Mouse (Mus musculus): ENCODE results near the gene Ppfia3.

The Ppfia3 gene

DNA sequence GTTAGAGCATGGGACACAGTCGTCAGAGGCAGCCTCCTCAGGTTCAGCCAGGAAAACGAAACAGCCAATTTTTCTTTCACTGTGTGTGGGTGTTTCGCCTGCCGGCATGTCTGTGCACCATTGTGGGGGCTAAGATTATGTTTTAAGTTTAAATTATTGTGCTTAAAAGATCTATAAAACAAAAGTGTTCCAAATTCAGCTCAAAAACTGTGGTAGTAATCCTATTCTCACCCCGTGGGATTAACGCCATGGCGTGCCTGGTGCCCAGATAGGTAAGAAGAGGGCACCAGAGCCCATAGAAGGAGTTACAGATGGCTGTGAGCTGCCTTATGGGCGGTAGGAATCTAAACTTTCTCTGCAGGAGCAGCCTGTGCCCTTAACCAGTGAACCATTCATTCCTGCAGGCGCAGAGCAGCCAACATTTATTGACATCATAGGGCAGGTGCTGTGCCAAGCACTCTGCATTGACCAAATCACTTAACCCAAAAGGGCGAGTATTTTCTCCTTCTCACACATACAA lies 51.6 kb downstream of the Ppfia3 start:
- DNase-seq (ENCODE audit: low read depth in 1 of 2, low spot score in 2 of 2): no peak

DNA sequence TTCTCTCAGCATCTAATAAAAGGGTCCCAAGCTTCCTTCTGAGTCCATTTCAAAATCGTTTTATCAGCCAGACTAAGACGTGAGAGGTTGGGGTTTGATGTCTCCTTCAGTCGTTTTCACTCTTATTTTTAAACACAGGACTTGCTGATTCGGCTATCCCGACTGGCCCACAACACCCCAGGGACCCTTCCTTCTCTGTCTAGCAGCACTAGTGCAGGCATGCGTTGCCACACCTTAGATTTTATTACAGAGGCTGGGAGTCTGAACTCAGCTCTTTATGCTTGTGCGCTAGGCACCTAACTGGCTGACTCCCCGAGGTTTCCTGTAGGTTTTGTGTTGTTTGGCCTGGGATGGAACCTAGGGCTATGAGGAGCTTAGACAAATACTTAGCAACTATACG lies 53.3 kb downstream of the Ppfia3 start:
- DNase-seq (ENCODE audit: low read depth in 1 of 2, low spot score in 2 of 2): no peak

DNA sequence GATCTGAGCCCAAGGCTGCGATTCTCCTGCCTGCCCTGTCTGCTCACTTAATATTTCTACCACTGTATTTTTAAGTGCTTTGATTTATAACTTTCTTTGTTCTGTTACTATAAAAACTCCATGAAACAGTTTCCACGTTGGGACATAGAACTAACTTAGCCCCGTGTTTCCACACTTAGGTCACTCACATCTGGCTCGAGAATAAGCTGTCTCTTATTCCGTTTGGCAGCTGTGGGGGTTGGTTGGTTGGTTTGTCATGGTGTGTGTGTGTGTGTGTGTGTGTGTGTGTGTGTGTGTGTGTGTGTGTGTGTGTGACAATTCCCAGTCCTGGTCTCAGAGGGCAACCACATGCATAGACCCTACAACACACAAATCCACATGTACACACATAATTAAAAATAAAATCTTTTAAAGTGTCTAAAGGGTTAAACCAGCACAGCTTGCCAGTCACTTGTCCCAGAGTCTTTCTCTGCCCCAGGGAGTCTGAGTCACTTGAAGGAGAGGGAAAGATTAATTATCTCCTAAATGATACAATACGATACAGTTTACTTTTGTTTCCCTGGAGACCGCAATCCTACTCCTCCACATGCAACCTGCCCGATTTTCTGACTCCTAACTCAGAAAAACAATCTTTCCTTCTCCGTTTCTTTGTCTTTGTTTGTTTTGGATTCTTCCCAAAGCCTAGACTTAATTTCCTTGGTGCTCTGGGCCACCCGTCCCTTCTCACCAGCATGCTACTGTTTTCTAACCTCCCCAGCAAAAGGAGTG lies 53.9 kb downstream of the Ppfia3 start:
- DNase-seq (ENCODE audit: low read depth in 1 of 2, low spot score in 2 of 2): no peak

DNA sequence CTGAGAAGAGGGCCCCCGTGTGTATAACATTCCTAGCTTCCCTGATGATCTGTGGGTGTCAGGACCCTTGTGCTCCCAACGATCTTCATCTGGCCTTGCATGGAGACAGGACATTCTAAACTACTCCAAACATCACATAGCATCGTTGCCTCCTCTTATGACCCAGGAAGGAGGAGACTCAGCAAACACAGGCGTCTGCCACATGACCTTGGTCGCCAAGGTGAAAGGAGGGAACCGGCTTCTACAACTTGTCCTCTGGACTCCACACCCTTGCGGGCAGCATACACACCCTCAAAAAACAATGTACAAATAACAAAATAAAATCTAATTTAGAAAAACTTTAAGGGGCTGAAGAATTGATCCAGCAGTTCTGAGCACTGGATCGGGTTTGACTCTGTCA lies 54.8 kb downstream of the Ppfia3 start:
- no peak for DNase-seq (ENCODE audit: low read depth in 1 of 2, low spot score in 2 of 2)

DNA sequence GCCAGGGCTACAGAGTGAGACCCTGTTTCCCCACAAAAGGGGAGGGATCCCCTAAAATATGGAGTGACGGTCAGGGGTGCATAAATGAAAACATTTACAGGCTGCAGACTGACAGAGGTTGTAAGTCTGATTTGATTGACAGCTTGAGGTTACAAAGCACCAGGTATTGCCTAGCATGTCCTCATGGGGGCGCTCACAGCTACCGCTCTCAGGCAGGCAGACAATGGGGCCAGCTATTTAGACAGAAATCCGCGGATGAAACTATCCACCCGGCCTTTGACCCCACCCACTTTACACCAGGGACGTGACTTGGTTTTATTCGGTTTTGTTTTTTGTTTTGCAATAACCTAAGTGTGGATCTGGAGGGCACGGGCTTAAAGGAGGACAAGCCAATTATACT lies 57.4 kb downstream of the Ppfia3 start:
- DNase-seq (ENCODE audit: low read depth in 1 of 2, low spot score in 2 of 2): peak; percentile 30 to 42

DNA sequence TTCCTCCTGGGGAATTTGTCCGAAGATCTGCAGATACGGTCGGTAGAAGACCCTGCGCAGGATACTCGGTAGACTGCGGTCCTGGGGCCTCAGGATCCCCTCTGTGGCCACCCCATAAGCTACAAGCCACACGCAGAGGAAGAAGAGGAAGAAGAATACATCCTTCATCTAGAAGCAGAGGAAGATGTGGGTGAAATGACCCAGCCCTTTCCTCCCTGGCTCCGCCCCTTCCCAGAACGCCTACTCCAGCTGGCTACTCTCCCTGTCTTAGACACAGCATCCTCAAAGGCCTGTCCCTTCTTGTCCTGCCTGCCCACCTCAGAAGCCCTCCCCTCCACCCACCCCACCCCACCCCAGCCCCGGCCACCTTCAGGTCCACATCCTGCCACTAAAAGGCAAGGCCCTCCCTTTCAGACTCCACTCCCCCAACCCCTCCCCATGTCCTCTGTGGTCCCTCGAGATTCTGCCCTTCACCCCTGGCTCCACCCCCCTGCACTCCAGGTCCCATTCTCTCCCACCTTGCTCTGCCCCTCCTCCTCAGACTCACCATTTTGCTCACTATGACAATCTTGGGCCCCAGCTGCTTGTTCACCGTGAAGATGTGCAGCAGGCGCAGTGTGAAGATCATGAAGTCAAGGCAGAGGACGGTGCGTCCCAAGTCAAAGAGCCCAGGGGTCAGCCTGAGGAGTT lies 58.1 kb downstream of the Ppfia3 start:
- no peak for DNase-seq (ENCODE audit: low read depth in 1 of 2, low spot score in 2 of 2)

DNA sequence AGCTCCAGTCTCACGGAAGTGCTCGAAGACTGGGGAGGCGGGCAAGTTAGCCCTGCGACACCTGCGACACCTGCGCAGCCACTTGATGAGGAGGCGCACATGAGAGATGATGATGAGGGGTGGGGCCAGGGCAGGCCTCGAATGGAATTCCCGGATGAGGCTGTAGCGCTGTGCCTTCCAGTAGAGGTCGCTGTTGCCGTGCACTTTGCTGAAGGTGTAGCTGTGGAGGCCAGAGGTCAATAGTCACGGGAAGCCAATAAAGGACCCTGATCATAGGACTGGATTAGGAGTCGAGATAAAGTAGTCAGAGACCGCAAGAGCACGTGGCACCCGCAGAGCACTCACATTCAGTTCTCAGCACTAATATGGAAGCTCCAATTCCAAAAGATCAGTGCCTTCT lies 61.5 kb downstream of the Ppfia3 start:
- no peak for DNase-seq (ENCODE audit: low read depth in 1 of 2, low spot score in 2 of 2)

DNA sequence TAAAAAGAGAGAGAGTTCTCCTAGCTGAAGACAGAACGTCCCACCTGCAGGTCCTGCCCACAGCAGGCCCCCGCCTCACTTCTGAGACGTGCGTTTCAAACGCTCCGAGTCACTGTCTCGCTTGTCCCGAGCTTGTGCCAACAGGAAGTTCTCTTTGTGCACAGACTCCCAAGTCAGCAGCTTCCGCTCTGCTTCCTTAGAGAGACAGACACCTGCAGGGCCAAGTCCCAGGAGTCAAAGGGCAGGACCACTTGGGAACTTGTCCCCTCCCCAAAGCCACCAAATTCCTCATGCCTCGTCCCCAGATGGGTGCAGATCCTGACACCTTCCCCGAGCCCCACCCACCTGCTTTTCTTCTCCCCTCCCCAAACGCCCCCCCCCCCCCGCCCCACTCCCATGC lies 62.0 kb downstream of the Ppfia3 start:
- no peak for DNase-seq (ENCODE audit: low read depth in 1 of 2, low spot score in 2 of 2)

DNA sequence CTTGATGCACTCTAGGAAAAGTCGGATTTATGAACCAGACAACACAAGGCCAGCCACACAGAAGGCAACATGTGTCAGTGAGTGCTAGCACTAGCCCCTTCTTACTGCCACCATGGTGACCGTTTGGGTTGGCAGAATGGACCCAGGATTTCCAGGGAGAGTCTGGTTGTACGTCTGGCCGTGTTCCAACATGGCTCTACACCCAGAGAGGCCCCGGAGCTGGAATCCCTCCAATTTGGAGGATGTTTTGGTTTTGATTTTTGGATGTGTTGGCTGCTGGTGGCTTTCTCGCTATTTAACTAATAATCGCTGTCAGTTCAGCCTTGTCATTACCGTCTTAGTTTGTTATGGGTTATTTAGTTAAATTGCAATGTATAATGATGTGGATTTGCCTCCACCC lies 64.2 kb downstream of the Ppfia3 start:
- DNase-seq (ENCODE audit: low read depth in 1 of 2, low spot score in 2 of 2): no peak

DNA sequence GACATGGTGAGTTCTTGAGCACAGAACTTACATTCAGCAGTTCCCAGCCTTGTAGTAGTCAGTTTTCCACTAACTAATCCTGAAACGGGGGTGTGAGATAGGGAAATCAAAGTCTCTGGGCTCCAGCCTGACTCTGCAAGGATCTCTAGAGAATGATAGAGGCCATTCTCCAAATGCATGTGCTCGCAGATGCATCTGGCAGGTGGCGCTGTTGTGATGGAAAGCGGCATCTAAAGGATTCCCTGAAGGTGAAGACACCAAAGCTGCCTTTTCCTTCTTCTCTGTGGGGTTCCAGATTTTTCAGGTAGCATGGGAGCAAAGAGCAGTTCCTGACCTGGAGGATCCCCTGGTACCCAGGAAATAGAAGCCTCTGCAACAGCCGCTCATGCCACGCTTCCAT lies 66.5 kb downstream of the Ppfia3 start:
- no peak for DNase-seq (ENCODE audit: low read depth in 1 of 2, low spot score in 2 of 2)

DNA sequence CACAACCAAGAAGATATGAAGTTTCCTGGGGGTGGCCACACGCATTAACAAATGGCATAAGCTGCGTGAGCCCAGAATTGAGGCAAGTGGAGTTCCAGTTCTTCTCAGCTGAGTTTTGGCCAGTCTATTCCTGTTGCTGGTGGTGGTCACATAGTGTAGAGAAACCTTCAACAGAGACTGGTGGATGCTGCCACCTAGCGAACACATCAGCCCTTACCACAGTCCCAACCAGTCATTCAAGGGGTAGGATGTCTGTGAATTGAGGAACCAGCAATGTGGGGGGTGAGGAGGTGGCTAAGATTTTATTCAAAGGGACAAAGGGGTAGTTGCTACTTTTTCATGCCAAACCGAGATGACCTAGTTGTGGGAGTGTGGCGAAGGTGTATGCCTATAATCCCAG lies 67.1 kb downstream of the Ppfia3 start:
- peak; percentile 30 to 55 for DNase-seq (ENCODE audit: low read depth in 1 of 2, low spot score in 2 of 2)

DNA sequence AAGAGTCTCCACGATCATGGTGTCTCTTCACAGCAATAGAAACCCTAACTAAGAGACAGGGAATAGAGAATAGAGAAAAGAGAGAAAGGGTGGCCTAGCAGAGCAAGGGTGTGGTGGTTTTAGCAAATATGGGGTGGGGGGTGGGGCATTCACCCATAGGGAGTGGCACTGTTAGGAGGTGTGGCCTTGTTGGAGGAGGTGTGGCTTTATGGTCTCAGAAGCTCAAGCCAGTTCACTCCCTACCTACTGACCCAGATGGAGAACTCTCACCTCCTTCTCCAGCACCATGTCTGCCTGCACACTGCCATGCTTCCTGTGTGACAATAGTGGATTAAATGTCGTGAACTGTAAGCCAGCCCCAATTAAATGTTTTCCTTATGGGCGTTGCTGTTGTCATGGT lies 69.3 kb downstream of the Ppfia3 start:
- DNase-seq (ENCODE audit: low read depth in 1 of 2, low spot score in 2 of 2): no peak

DNA sequence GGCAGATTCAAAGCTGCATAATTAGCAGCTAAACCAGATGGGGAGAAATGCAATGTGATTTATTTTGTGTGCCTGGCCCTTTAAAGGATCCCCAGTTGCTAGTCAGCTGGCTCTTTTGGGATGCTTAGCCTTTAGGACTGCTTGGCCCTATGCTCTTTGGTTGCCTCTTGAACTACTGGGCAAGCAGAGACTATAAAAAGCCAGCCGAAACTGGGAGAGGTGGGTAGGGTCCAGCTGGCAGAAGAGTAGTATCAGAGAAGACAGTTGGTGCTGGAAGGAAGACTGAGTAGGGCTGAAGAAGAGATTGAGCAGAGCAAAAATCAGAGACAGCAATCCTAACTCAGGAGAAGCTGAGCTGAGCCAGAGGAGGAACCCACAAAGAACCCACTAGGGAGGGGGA lies 70.2 kb downstream of the Ppfia3 start:
- no peak for DNase-seq (ENCODE audit: low read depth in 1 of 2, low spot score in 2 of 2)
